In the genomic region with DNA sequence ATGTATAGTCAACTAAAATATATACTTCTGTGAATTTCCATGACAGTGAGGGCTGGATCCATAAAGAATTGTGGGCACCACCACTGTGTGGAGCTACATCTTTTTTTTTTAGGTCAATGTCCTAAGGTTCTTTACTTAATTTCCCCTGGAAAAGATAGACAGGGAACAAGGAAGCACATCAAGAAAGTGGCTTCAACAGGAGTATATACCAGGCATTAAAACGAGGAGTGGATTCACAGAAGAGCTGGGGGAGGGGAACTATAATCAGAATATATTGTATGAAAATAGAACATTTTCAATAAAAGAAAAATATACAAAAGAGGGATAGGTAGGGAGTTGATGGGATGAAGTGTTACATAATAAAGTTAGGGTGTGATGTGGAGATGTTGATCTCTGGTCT, we compare ENCODE assay signal across 22 mouse cellular contexts.
DNase-seq lines count a peak whose midpoint lies in the region; ATAC-seq and TF ChIP-seq lines count a peak whose summit lies in the region.
"Had no signal": no experiment of that assay in that cellular context is flagged by ENCODE, and none has a peak within 500 bp of the region (broad histone marks: within the 10 kb centered on the region; RNA-seq: fewer than 3 reads in every experiment).

No protein-coding gene starts in this region.

- H3K4me3 ChIP-seq in heart, adult 2 months = no peak overlapping the region
- H3K4me3 ChIP-seq in heart, embryonic 10.5 days = no peak overlapping the region
- no peak overlapping the region for H3K4me3 ChIP-seq in intestine, embryonic 15.5 days (replicated peaks)
- H3K4me3 ChIP-seq in intestine, embryonic 16.5 days (ENCODE audit: low read length) = no peak overlapping the region
- no peak overlapping the region for H3K4me3 ChIP-seq in intestine, postnatal 0 days (ENCODE audit: low read depth, low read length)
- H3K4me3 ChIP-seq in midbrain, embryonic 10.5 days = no peak overlapping the region
- H3K4me3 ChIP-seq in kidney, embryonic 15.5 days (replicated peaks) = no peak overlapping the region
- H3K4me3 ChIP-seq in liver, embryonic 12.5 days = no peak overlapping the region

- no peak for TF ChIP-seq EP300 in heart, adult 2 months (IDR thresholded peaks at IDR 0.05; ENCODE audit: insufficient read depth, low read depth, low read length)

- DNase-seq in heart, adult 2 months = no peak
- DNase-seq in heart, embryonic 10.5 days (ENCODE audit: low spot score) = no peak
- no peak for DNase-seq in midbrain, embryonic 10.5 days (ENCODE audit: low spot score)
- DNase-seq: adrenal gland, adult 2 months; adrenal gland, adult 8-10 months; adrenal gland, postnatal 10 days; adrenal gland, postnatal 14 days; adrenal gland, postnatal 25 days; adrenal gland, postnatal 36 days; B cell, adult 2 months; cerebellum, adult 11 months; cerebellum, adult 11-12 months had no signal

- ATAC-seq in intestine, embryonic 15.5 days = peak; percentile 55
- peak; percentile 67 for ATAC-seq in intestine, embryonic 16.5 days
- 0 out of 2 replicates have a peak, but pooled peaks have one; percentile 37 for ATAC-seq in intestine, postnatal 0 days
- no peak for ATAC-seq in kidney, embryonic 15.5 days (replicated peaks; ENCODE audit: low FRiP score)
- ATAC-seq in liver, embryonic 12.5 days = no peak
- ATAC-seq: activated CD4-positive, CD25-positive, alpha-beta regulatory T cell, adult 4 months; CD4-positive, CD25-positive, alpha-beta regulatory T cell, adult 4 months; Patski had no signal

- no peaks in the 10 kb centered on the region for H3K9me3 ChIP-seq in heart, embryonic 10.5 days
- H3K9me3 ChIP-seq in intestine, embryonic 15.5 days = no peaks in the 10 kb centered on the region
- 0 out of 2 replicates have a peak, but pooled peaks cover 4% of the 10 kb centered on the region for H3K9me3 ChIP-seq in intestine, embryonic 16.5 days (ENCODE audit: control insufficient read depth, low read length)
- no peaks in the 10 kb centered on the region for H3K9me3 ChIP-seq in intestine, postnatal 0 days (ENCODE audit: control insufficient read depth)
- no peaks in the 10 kb centered on the region for H3K9me3 ChIP-seq in midbrain, embryonic 10.5 days (replicated peaks)
- no peaks in the 10 kb centered on the region for H3K9me3 ChIP-seq in kidney, embryonic 15.5 days (replicated peaks)
- no peaks in the 10 kb centered on the region for H3K9me3 ChIP-seq in liver, embryonic 12.5 days (replicated peaks)

- no peak overlapping the region for H3K27ac ChIP-seq in heart, adult 2 months
- H3K27ac ChIP-seq in heart, embryonic 10.5 days = no peak overlapping the region
- no peak overlapping the region for H3K27ac ChIP-seq in intestine, embryonic 15.5 days
- no peak overlapping the region for H3K27ac ChIP-seq in intestine, embryonic 16.5 days (ENCODE audit: low read length)
- H3K27ac ChIP-seq in intestine, postnatal 0 days (ENCODE audit: low read depth, low read length) = no peak overlapping the region
- H3K27ac ChIP-seq in midbrain, embryonic 10.5 days (replicated peaks) = no peak overlapping the region
- H3K27ac ChIP-seq in kidney, embryonic 15.5 days = no peak overlapping the region
- no peak overlapping the region for H3K27ac ChIP-seq in liver, embryonic 12.5 days

- H3K4me1 ChIP-seq in heart, adult 2 months (ENCODE audit: control insufficient read depth, insufficient read depth, low read length) = no peaks in the 10 kb centered on the region
- peaks cover 7% of the 10 kb centered on the region; the same call in 1 of the 2 replicates for H3K4me1 ChIP-seq in heart, embryonic 10.5 days
- H3K4me1 ChIP-seq in intestine, embryonic 15.5 days (replicated peaks) = no peaks in the 10 kb centered on the region
- 0 out of 2 replicates have a peak, but pooled peaks cover 2% of the 10 kb centered on the region for H3K4me1 ChIP-seq in intestine, embryonic 16.5 days (ENCODE audit: control insufficient read depth, insufficient read depth, low read length)
- peaks cover 13% of the 10 kb centered on the region for H3K4me1 ChIP-seq in intestine, postnatal 0 days (replicated peaks; ENCODE audit: control insufficient read depth, insufficient read depth, low read length)
- no peaks in the 10 kb centered on the region for H3K4me1 ChIP-seq in midbrain, embryonic 10.5 days
- H3K4me1 ChIP-seq in kidney, embryonic 15.5 days = 0 out of 2 replicates have a peak, but pooled peaks cover 3% of the 10 kb centered on the region
- peaks cover 23% of the 10 kb centered on the region for H3K4me1 ChIP-seq in liver, embryonic 12.5 days

- H3K36me3 ChIP-seq in heart, adult 2 months (ENCODE audit: control insufficient read depth, insufficient read depth, low read length) = no peaks in the 10 kb centered on the region
- no peaks in the 10 kb centered on the region for H3K36me3 ChIP-seq in heart, embryonic 10.5 days
- no peaks in the 10 kb centered on the region for H3K36me3 ChIP-seq in intestine, embryonic 15.5 days
- no peaks in the 10 kb centered on the region for H3K36me3 ChIP-seq in intestine, embryonic 16.5 days (ENCODE audit: control insufficient read depth, insufficient read depth, low read length)
- H3K36me3 ChIP-seq in intestine, postnatal 0 days (ENCODE audit: control insufficient read depth, insufficient read depth) = no peaks in the 10 kb centered on the region
- H3K36me3 ChIP-seq in midbrain, embryonic 10.5 days = no peaks in the 10 kb centered on the region
- no peaks in the 10 kb centered on the region for H3K36me3 ChIP-seq in kidney, embryonic 15.5 days
- H3K36me3 ChIP-seq in liver, embryonic 12.5 days = no peaks in the 10 kb centered on the region
- H3K36me3 ChIP-seq: G1E had no signal

- H3K79me2 ChIP-seq in heart, adult 2 months (replicated peaks; ENCODE audit: control insufficient read depth, insufficient read depth, low read length) = no peaks in the 10 kb centered on the region

- TF ChIP-seq CTCF in heart, adult 2 months (IDR thresholded peaks at IDR 0.05) = 0 out of 2 replicates have a peak, but pooled peaks have one; percentile 2
- no peak for TF ChIP-seq CTCF in intestine, postnatal 0 days (IDR thresholded peaks at IDR 0.05; ENCODE audit: low read depth)

- WGBS in heart, adult 2 months = 87% methylated on average over 1 of the region's 1 CpGs
- WGBS in heart, embryonic 10.5 days = 90% methylated on average over 1 of the region's 1 CpGs
- WGBS in intestine, embryonic 15.5 days = 55% methylated on average over 1 of the region's 1 CpGs
- 62% methylated on average over 1 of the region's 1 CpGs for WGBS in intestine, embryonic 16.5 days
- WGBS in intestine, postnatal 0 days = 28% methylated on average over 1 of the region's 1 CpGs
- WGBS in midbrain, embryonic 10.5 days = 92% methylated on average over 1 of the region's 1 CpGs
- 82% methylated on average over 1 of the region's 1 CpGs for WGBS in kidney, embryonic 15.5 days
- 67% methylated on average over 1 of the region's 1 CpGs for WGBS in liver, embryonic 12.5 days (ENCODE audit: insufficient replicate concordance)

- TF ChIP-seq POLR2A in heart, adult 2 months (IDR thresholded peaks at IDR 0.05; ENCODE audit: insufficient read depth, low read depth, low read length) = no peak

- no peaks in the 10 kb centered on the region for H3K27me3 ChIP-seq in heart, adult 2 months (ENCODE audit: control insufficient read depth, insufficient read depth, low read length)
- no peaks in the 10 kb centered on the region for H3K27me3 ChIP-seq in heart, embryonic 10.5 days (ENCODE audit: insufficient read depth, poor library complexity, severe bottlenecking)
- H3K27me3 ChIP-seq in intestine, embryonic 15.5 days (replicated peaks) = no peaks in the 10 kb centered on the region
- no peaks in the 10 kb centered on the region for H3K27me3 ChIP-seq in intestine, embryonic 16.5 days (replicated peaks; ENCODE audit: control insufficient read depth, insufficient read depth, low read length)
- H3K27me3 ChIP-seq in intestine, postnatal 0 days (replicated peaks; ENCODE audit: control insufficient read depth, insufficient read depth, low read length) = no peaks in the 10 kb centered on the region
- no peaks in the 10 kb centered on the region for H3K27me3 ChIP-seq in midbrain, embryonic 10.5 days (ENCODE audit: low read depth, poor library complexity, severe bottlenecking)
- no peaks in the 10 kb centered on the region for H3K27me3 ChIP-seq in kidney, embryonic 15.5 days
- H3K27me3 ChIP-seq in liver, embryonic 12.5 days (replicated peaks) = no peaks in the 10 kb centered on the region
- H3K27me3 ChIP-seq: CH12.LX, Patski had no signal

- no peak overlapping the region for H3K9ac ChIP-seq in heart, adult 2 months (ENCODE audit: low read depth, low read length)
- H3K9ac ChIP-seq in intestine, embryonic 15.5 days = no peak overlapping the region
- H3K9ac ChIP-seq in intestine, embryonic 16.5 days (ENCODE audit: low read depth, low read length) = no peak overlapping the region
- no peak overlapping the region for H3K9ac ChIP-seq in intestine, postnatal 0 days (ENCODE audit: low read depth, low read length)
- no peak overlapping the region for H3K9ac ChIP-seq in kidney, embryonic 15.5 days
- H3K9ac ChIP-seq in liver, embryonic 12.5 days = no peak overlapping the region

- no peak overlapping the region for H3K4me2 ChIP-seq in intestine, embryonic 15.5 days (replicated peaks)
- no peak overlapping the region for H3K4me2 ChIP-seq in intestine, embryonic 16.5 days (ENCODE audit: low read depth, low read length)
- no peak overlapping the region for H3K4me2 ChIP-seq in intestine, postnatal 0 days (replicated peaks; ENCODE audit: low read depth)
- H3K4me2 ChIP-seq in kidney, embryonic 15.5 days = no peak overlapping the region
- no peak overlapping the region for H3K4me2 ChIP-seq in liver, embryonic 12.5 days

- intact Hi-C loops in heart, adult 2 months (cut with DNase I) = no loop called here

Comparison
In these comparisons a context has a peak if more than half of its experiments do, and no peak if none do; other contexts are left out.
1. ATAC-seq: peak in intestine, embryonic 15.5 days (single experiment), intestine, embryonic 16.5 days (single experiment) and intestine, postnatal 0 days (single experiment); none in kidney, embryonic 15.5 days (single experiment) and liver, embryonic 12.5 days (single experiment).